Mouse (Mus musculus) G1E (cell line): ENCODE data around the gene Wdr93.

Source experiments
- CTCF ChIP-seq: IDR thresholded peaks from 2 replicates; pipeline ENCODE4 v1.5.1; 2012; ENCODE audit warnings: low read depth, low read length, inconsistent platforms, mixed read lengths
- GATA1 ChIP-seq: IDR thresholded peaks from 2 replicates; pipeline ENCODE4 v1.6.1; 2012; ENCODE audit warnings: borderline replicate concordance, low read length, inconsistent platforms, mixed read lengths
- GATA2 ChIP-seq: IDR thresholded peaks from 2 replicates; pipeline ENCODE4 v1.6.1; 2012; ENCODE audit warnings: low read depth, low read length, inconsistent platforms, borderline replicate concordance
- POLR2AphosphoS5 ChIP-seq: IDR thresholded peaks from 2 replicates; pipeline ENCODE4 v1.6.1; 2012; ENCODE audit warnings: low read depth, low read length, inconsistent platforms; ENCODE audit not compliant: insufficient replicate concordance
- TAL1 ChIP-seq: conservative IDR thresholded peaks from 2 replicates; pipeline ENCODE4 v1.6.1; 2012; ENCODE audit warnings: low read depth, low read length, inconsistent platforms, mixed read lengths

- no peak for TF ChIP-seq CTCF
- no peak for TF ChIP-seq GATA2
- TF ChIP-seq GATA1 = no peak
- TF ChIP-seq TAL1 = no peak
- no peak for TF ChIP-seq POLR2AphosphoS5
Measured at GRCm38 (mm10) chr7:79734563-79734962, 8.4 kb upstream of the Wdr93 start.
